Mouse (Mus musculus) kidney, adult 2 months (tissue): ENCODE measurements at regions not wholly inside any gene's neighbourhood (a gene's known extent, or its start where the extent isn't known, plus 50 kb on each side); places are given as distances from the start of the nearest gene placed in this dataset.

Experiments
- CTCF ChIP-seq: fragments of 200-500 bp; conservative IDR thresholded peaks from 2 replicates; pipeline ENCODE4 v1.5.1; 2011; ENCODE audit warnings: low read depth, mild to moderate bottlenecking, control low read depth, low read length, moderate library complexity, mixed read lengths; ENCODE audit not compliant: insufficient read depth, insufficient read length
- POLR2A ChIP-seq: fragments of 200-500 bp; IDR thresholded peaks from one replicate; pipeline ENCODE4 v1.6.1; 2011; ENCODE audit warnings: low read depth, low read length, control low read depth

DNA sequence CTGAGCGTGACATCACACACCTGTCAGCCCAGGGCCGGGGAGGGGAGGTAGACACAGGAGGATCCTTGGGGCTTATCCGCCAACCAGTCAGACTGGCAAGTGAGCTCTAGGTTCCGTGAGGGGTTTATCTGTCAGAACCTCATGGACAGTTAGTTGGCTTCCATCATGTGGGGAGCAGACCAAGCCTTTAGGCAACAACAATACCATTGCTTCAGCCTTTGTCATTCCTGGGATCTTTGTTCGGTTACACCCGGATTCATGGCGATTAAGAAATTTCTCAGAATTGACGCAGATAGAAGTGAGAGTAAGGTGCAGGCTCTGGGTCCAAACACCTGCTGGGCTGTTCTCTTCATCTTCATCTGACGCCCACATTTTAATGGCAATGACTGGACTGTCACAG, 131.4 kb downstream of the Bcl2l11 start:
- TF ChIP-seq CTCF (no peak), POLR2A (no peak)
